Mouse (Mus musculus) layer of hippocampus, adult 9-11 months (tissue): Measurements from ENCODE around the gene Ulk4.
"Not testable (repeated sequence)": the region's sequence is repeated elsewhere in the genome, so short reads cannot be mapped to it uniquely, and the experiment has no call there.

Experiments used
- DNase-seq: peaks from one replicate; pipeline ENCODE4 v3.0.0; 2022

The Ulk4 gene

DNA sequence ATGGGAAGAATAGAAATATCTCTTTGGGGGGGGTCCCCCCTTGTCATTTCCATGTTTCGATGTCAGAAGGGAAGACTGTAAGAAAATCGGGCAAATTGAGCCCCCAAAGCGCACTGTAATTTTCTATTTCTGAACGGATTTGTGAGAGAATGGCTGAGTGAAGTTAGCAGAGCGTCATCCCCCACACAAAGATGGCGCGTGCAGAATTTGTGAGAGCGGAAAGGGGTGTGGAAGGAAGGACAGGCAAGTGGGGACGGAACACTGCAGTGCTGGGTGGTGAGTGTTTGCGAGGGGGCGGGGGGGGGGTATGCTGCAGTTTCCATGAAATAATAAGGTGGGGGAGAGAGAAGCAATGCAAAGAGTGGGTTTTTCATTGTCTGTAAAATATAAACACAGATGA, 347.9 kb downstream of the Ulk4 start, which contains the start of gene Ctnnb1:
TSS of gene Ctnnb1 (plus strand) at position 136 of the 400 bp plus-strand sequence.
- no peak for DNase-seq

DNA sequence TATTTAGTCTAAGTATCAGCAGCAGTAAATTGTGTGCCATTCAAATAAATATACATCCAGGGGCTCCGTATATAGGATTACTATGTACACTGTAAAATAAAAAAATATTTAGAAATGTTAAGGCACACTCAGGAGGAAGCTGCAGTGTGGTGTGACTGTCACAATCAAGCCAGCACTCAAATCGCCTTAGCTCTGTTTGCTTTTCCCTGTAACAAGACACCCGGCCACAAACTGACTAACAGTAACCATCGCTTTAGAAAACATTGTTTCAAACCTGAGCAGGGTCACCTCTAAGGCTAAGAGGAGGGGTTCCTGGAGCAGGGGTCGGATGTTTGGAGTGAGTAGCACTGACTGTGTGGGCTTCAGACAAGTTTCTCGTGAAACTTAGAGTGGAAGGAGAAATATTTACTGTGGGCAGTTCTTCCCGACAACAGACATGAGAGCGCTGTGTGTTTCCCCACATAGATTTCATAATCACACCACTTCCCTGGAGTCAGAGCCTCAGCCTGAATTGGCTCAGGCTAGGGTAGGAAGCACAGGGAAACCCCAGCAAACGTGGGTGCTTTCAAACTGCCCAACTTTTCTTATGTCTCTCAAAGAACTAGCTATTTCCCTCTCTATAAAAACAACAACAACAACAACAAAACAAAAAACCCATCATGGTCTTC, 349.9 kb downstream of the Ulk4 start:
- DNase-seq = no peak

DNA sequence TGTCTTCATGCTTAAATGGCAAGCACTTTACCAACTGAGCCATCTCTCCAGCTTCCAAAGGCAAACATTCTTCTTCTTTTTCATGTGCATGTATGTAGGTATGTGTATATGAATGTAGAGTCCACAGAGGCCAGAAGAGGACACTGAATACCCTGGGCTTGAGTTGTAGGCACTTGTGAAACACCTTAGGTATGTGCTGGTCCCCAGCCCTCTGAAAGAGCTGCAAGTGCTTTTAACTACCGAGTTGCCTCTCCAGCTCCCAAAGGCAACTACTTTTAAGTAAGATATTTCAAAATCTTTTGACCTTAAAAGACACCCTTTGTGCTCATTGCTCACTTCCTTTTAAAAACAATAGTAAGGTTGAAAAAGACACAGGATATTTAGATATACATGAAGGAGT, 350.9 kb downstream of the Ulk4 start:
- DNase-seq = no peak

DNA sequence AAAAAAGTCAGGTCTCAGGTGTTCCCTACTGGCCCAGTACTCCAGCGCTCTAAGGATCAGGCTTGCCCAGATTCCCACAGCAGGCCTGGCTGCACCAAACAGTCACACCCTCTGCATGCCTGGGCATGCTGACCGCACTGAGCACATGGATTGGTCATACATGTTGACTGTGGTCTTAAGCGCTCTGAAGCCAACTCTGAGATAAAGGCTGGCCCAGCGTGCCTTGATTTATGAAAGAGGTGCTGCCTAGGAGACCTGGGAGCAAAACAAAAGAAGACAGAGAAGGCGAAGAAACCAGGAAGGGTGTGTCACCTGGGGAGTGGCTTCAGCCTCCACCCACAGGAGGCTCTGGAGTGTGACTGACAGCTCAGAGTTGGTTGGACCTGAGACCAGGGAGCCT, 357.9 kb downstream of the Ulk4 start:
- no peak for DNase-seq

DNA sequence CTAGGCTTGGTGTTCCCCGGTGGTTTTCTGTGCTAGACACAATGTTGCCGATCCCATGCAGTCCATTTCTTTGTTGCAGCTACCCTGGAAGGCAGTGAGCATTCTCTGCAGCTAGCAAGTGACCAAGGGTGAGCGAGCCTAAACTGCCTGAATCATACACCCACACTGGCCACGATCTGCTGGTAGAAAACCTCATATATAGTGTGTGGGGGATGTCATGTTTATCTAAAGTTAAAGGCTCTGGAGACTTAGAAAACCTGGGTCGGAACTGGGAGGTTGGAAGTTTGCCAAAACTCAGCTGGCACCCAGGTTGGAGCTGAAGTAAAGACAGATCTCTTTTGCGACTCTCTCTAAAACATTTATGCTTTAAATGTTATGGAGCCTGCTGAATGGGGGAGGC, 358.4 kb downstream of the Ulk4 start:
- no peak for DNase-seq

DNA sequence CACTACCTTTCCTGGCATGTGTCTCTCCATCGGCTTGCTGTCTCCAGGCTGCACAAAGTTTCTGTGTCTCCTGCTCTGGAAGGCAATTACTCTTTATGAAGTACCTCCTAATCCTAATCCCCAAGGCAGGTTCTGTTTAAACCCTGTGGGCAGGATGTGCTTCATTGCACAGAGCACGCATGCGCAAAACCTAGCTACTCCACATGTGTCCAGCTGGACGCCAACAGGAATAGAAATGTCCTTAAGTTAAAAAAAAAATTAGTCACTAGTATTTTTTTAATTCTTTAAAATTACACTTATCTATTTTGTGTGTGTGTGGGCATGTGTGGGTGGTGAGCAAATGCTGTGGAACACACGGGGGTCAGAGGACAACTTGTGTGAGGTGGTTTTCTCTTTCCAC, 358.8 kb downstream of the Ulk4 start:
- DNase-seq = no peak

DNA sequence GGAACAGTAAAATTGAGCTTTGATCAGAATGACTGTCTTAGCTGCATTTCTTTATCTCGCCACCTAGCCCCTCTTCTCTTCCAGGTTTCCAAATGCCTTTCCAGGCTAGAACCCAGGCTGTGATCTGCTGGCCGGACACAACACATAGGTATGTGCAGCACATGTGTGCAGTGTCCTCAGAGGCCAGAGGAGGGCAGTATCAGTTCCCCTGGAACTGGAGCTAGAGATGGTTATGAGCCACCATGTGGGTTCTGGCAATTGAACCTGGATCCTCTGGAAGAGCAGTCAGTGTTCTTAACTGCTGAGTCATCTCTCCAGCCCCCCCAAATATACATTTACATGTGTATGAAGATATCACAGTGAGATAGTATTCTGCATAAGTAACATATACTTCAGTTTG, 359.4 kb downstream of the Ulk4 start:
- DNase-seq = not testable (repeated sequence)

DNA sequence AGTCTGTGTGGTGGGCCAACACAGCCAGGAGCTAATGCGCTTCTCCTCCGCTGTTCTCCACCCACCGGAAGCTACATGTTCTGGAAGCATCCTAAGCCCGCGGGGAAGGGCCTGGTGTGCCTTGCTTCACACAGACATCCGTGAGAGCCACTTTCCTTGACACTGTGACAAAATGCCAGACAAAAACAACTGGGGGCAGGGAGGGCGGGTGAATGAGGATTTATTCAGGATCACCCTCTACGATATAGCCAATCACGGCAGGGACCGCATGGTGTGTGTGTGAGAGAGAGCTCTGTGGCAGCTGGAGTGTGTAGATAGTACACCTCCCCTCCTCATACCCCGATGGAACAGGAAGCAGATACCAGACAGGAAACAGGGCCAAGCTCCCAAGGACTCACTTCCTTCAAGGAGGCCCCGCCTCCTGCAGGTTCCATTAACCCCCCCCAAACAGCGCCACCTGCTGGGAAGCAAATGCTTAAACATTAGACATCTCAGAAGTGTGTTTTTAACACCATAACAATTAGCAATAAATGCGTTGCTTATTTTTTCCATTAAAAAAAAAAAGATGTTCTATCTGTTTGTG, 362.0 kb downstream of the Ulk4 start:
- no peak for DNase-seq

DNA sequence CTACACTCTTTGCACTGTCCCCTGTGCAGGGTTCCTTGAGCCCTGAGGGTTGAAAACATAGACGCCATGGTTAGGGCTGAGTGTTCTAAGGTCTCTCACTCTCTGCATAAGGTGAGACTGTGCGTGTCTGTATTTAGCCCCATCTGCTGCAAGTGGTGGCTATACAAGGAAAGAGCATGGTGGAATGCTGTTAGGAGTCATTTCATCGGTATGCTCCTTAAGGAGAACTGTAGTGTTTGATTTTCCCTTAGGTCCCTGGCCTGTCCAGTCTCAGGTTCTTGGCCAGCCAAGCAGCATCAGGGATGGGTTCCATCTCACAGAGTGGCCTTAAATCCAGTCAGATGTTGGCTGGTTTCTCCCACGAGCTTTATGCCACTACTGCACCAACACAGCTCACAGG, 362.6 kb downstream of the Ulk4 start:
- DNase-seq = no peak

DNA sequence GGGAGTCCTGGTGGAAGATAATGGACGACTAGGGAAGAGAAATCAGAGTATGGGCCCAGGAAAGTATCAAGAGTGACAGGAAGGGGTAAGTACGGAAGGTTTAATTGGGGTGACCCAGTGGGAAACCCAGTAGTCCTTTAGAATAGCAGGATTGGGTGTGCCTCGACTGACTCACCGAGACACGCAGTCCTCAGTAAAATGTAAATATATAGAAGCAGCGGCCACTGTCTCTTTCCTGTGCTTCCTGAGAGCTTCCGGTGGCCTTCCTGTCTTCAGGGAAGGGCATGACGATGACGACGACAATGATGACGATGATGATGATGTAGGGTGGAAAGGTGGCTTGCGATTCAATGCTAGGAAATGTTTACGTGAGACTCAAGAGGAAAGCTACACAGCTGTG, 363.8 kb downstream of the Ulk4 start:
- DNase-seq = no peak

DNA sequence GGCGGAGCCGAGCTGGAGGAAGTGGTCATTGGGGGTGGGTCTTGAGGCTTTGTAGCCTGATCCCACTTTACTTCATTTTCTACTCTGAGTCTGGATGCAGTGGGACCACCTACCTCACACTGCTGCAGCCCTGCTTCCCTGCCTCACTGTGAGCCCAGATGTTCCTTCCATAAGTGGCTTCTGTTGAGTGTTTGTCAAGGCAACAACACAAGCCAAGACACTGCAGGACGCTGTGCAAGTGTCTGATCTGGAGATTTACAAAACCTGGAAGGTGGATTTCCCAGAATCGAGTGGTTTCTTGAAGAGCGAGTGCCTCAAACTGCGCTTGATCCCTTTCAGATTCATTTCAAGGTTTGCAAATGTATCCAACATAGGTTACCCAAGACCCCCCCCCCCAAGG, 368.5 kb downstream of the Ulk4 start:
- DNase-seq = no peak
